Mouse (Mus musculus) myocyte (in vitro differentiated cells): ENCODE measurements around the gene Lenep. TPM values are rescaled to one million over a fixed set of nuclear protein-coding genes. Genes with fewer than 3 reads are reported as not detected.

Experiments used
- H3K27me3 ChIP-seq: one replicate; pipeline ENCODE4 v1.6.1; 2011; ENCODE audit not compliant: control insufficient read depth, insufficient read depth, insufficient read length
- H3K36me3 ChIP-seq: one replicate; pipeline ENCODE4 v1.6.1; 2011; ENCODE audit not compliant: control insufficient read depth, insufficient read depth
- H3K4me2 ChIP-seq: one replicate; pipeline ENCODE4 v1.6.1; 2011; ENCODE audit warnings: low read depth, control low read depth
- H3K4me3 ChIP-seq: one replicate; pipeline ENCODE4 v1.5.1; 2011; ENCODE audit warnings: mild to moderate bottlenecking, control low read depth, moderate library complexity
- H3K79me2 ChIP-seq: one replicate; pipeline ENCODE4 v1.6.1; 2011; ENCODE audit not compliant: control insufficient read depth, insufficient read depth
- H3ac ChIP-seq: one replicate; pipeline ENCODE4 v1.6.1; 2011; ENCODE audit not compliant: control insufficient read depth, insufficient read length
- CEBPB ChIP-seq: IDR thresholded peaks from 2 replicates; pipeline ENCODE4 v1.6.1; 2011; ENCODE audit warnings: mild to moderate bottlenecking, moderate library complexity; ENCODE audit not compliant: poor library complexity, insufficient read depth, severe bottlenecking
- E2F4 ChIP-seq: IDR thresholded peaks from one replicate; pipeline ENCODE4 v1.6.1; 2011; ENCODE audit warnings: mild to moderate bottlenecking, control low read depth, moderate library complexity; ENCODE audit not compliant: insufficient read depth
- MAX ChIP-seq: IDR thresholded peaks from one replicate; pipeline ENCODE4 v1.6.1; 2011; ENCODE audit warnings: low read depth, mild to moderate bottlenecking, control low read depth
- MYOD1 ChIP-seq, 3 experiments: IDR thresholded peaks; one replicate each; pipeline ENCODE4 v1.6.1; 2011; ENCODE audit warnings: control low read depth in 2 of 3, low read depth in 2 of 3, mild to moderate bottlenecking in 2 of 3, moderate library complexity in 1 of 3; ENCODE audit not compliant: insufficient read length in 2 of 3, control insufficient read depth in 1 of 3
- MYOG ChIP-seq, 3 experiments: IDR thresholded peaks; one replicate each; pipeline ENCODE4 v1.6.1; 2011; ENCODE audit warnings: control low read depth in 2 of 3, low read depth in 2 of 3, mild to moderate bottlenecking in 2 of 3; ENCODE audit not compliant: insufficient read length in 2 of 3, control insufficient read depth in 1 of 3, insufficient read depth in 1 of 3
- POLR2A ChIP-seq: IDR thresholded peaks from one replicate; pipeline ENCODE4 v1.6.1; 2011; ENCODE audit warnings: low read depth, mild to moderate bottlenecking, control low read depth, moderate library complexity; ENCODE audit not compliant: insufficient read length
- POLR2AphosphoS2 ChIP-seq: IDR thresholded peaks from one replicate; pipeline ENCODE4 v1.6.1; 2011; ENCODE audit warnings: low read depth, control low read depth; ENCODE audit not compliant: insufficient read length
- REST ChIP-seq: IDR thresholded peaks from one replicate; pipeline ENCODE4 v1.6.1; 2011; ENCODE audit warnings: mild to moderate bottlenecking, control low read depth, moderate library complexity; ENCODE audit not compliant: insufficient read depth, insufficient read length
- SRF ChIP-seq: IDR thresholded peaks from one replicate; pipeline ENCODE4 v1.6.1; 2011; ENCODE audit warnings: low read depth; ENCODE audit not compliant: control insufficient read depth, insufficient read length
- TCF12 ChIP-seq: IDR thresholded peaks from one replicate; pipeline ENCODE4 v1.6.1; 2011; ENCODE audit warnings: mild to moderate bottlenecking, control low read depth; ENCODE audit not compliant: poor library complexity, insufficient read depth, severe bottlenecking
- TCF3 ChIP-seq: IDR thresholded peaks from one replicate; pipeline ENCODE4 v1.6.1; 2011; ENCODE audit warnings: low read depth, control low read depth; ENCODE audit not compliant: insufficient read length
- USF1 ChIP-seq: IDR thresholded peaks from one replicate; pipeline ENCODE4 v1.6.1; 2011; ENCODE audit warnings: low read depth, mild to moderate bottlenecking, control low read depth, moderate library complexity
- polyA plus RNA-seq: library from polyadenylated mRNA; unstranded; fragments of >200 nt; fragmentation: generic; extraction: Trizol; gene quantifications from one replicate; pipeline ENCODE4 v1.2.1, GENCODE M21; 2012; ENCODE audit warnings: missing spikeins

The Lenep gene
- not detected for polyA plus RNA-seq

- no peaks in the 10 kb centered on the region for H3K27me3 ChIP-seq
- H3K79me2 ChIP-seq: no peaks in the 10 kb centered on the region
- H3K4me2 ChIP-seq: no peak within 1 kb of the TSS
- H3ac ChIP-seq: no peak within 1 kb of the TSS
- no peak within 1 kb of the TSS for H3K4me3 ChIP-seq
- no peak for TF ChIP-seq MAX
- no peak for TF ChIP-seq MYOG (IDR thresholded peaks at IDR 0.05; ENCODE audit: control insufficient read depth in 1 of 3, insufficient read depth in 1 of 3, insufficient read length in 2 of 3, low read depth in 2 of 3)
- no peak for TF ChIP-seq MYOD1 (IDR thresholded peaks at IDR 0.05; ENCODE audit: control insufficient read depth in 1 of 3, insufficient read length in 2 of 3, low read depth in 2 of 3)
- TF ChIP-seq USF1: no peak
- no peak for TF ChIP-seq POLR2AphosphoS2
- TF ChIP-seq REST: no peak
- no peak for TF ChIP-seq TCF3
- TF ChIP-seq CEBPB: no peak
- no peak for TF ChIP-seq POLR2A
- no peak for TF ChIP-seq SRF
- TF ChIP-seq TCF12: no peak
- TF ChIP-seq E2F4: no peak
- peaks cover 4% of the 10 kb centered on the region for H3K36me3 ChIP-seq
Observed at GRCm38 (mm10) chr3:89402693-89403092, at the start of gene Lenep. Gene Lenep, minus strand, starts transcription at chr3:89402793.

- Histone ChIP-seq H3K79me2 (no peaks in the 10 kb centered on the region), H3K36me3 (no peaks in the 10 kb centered on the region), H3ac (no peak overlapping the region), H3K4me2 (no peak overlapping the region), H3K27me3 (no peaks in the 10 kb centered on the region), H3K4me3 (no peak overlapping the region)
- no peak for TF ChIP-seq SRF
- TF ChIP-seq MAX: no peak
- no peak for TF ChIP-seq POLR2AphosphoS2
- no peak for TF ChIP-seq TCF12
- no peak for TF ChIP-seq USF1
- no peak for TF ChIP-seq CEBPB
- TF ChIP-seq E2F4: no peak
- TF ChIP-seq TCF3: no peak
- TF ChIP-seq MYOG (IDR thresholded peaks at IDR 0.05; ENCODE audit: control insufficient read depth in 1 of 3, insufficient read depth in 1 of 3, insufficient read length in 2 of 3, low read depth in 2 of 3): no peak
- TF ChIP-seq MYOD1 (IDR thresholded peaks at IDR 0.05; ENCODE audit: control insufficient read depth in 1 of 3, insufficient read length in 2 of 3, low read depth in 2 of 3): no peak
- TF ChIP-seq POLR2A: no peak
- TF ChIP-seq REST: no peak
Observed at GRCm38 (mm10) chr3:89451916-89452315, 49.3 kb upstream of the Lenep start.

- H3K79me2 ChIP-seq: no peaks in the 10 kb centered on the region
Observed at GRCm38 (mm10) chr3:89449541-89449940, 46.9 kb upstream of the Lenep start.

GRCm38 (mm10) chr3:89448720-89449537, 46.3 kb upstream of the Lenep start:
- H3K27me3 ChIP-seq: no peaks in the 10 kb centered on the region
- H3K4me2 ChIP-seq: no peak overlapping the region
- H3K36me3 ChIP-seq: peaks cover 12% of the 10 kb centered on the region
- H3K79me2 ChIP-seq: no peaks in the 10 kb centered on the region
- H3K4me3 ChIP-seq: no peak overlapping the region
- H3ac ChIP-seq: no peak overlapping the region
- TF ChIP-seq REST (no peak), POLR2A (peak; percentile 10), POLR2AphosphoS2 (peak; percentile 64)

More at GRCm38 (mm10) chr3:89449541-89449940, 46.9 kb upstream of the Lenep start:
- Histone ChIP-seq H3K4me2 (no peak overlapping the region), H3K36me3 (peaks cover 12% of the 10 kb centered on the region), H3K27me3 (no peaks in the 10 kb centered on the region), H3K4me3 (no peak overlapping the region), H3ac (no peak overlapping the region)
- TF ChIP-seq MYOG (IDR thresholded peaks at IDR 0.05; ENCODE audit: control insufficient read depth in 1 of 3, insufficient read depth in 1 of 3, insufficient read length in 2 of 3, low read depth in 2 of 3): no peak
- no peak for TF ChIP-seq POLR2AphosphoS2
- no peak for TF ChIP-seq POLR2A
- TF ChIP-seq TCF12: no peak
- TF ChIP-seq SRF: no peak
- no peak for TF ChIP-seq REST
- no peak for TF ChIP-seq TCF3
- TF ChIP-seq MYOD1 (IDR thresholded peaks at IDR 0.05; ENCODE audit: control insufficient read depth in 1 of 3, insufficient read length in 2 of 3, low read depth in 2 of 3): no peak

- no peaks in the 10 kb centered on the region for H3K27me3 ChIP-seq
- peaks cover 8% of the 10 kb centered on the region for H3K36me3 ChIP-seq
- TF ChIP-seq SRF (no peak), MAX (no peak), TCF12 (no peak), USF1 (no peak), REST (no peak), TCF3 (no peak), MYOG (IDR thresholded peaks at IDR 0.05; ENCODE audit: control insufficient read depth in 1 of 3, insufficient read depth in 1 of 3, insufficient read length in 2 of 3, low read depth in 2 of 3) (no peak), POLR2AphosphoS2 (peak; percentile 48), E2F4 (no peak), POLR2A (no peak), MYOD1 (IDR thresholded peaks at IDR 0.05; ENCODE audit: control insufficient read depth in 1 of 3, insufficient read length in 2 of 3, low read depth in 2 of 3) (peak in 1 of 3 experiments; percentile 29), CEBPB (no peak)
- H3K4me2 ChIP-seq: peak overlapping the region; percentile 74
- H3K4me3 ChIP-seq: no peak overlapping the region
- peaks cover 15% of the 10 kb centered on the region for H3K79me2 ChIP-seq
- no peak overlapping the region for H3ac ChIP-seq
Observed at GRCm38 (mm10) chr3:89440691-89441090, 38.1 kb upstream of the Lenep start.
